Mouse (Mus musculus): ENCODE data around the gene Erlec1. TPM values are rescaled to one million over a fixed set of nuclear protein-coding genes. Genes with fewer than 3 reads are reported as not detected.

Erlec1 gene
- 17.5 and 21.5 TPM in 2 replicates for polyA plus RNA-seq (2012)

GRCm38 (mm10) chr11:30954279-30954725, at the start of gene Erlec1:
Gene Erlec1, minus strand, starts transcription at chr11:30954335.

GRCm38 (mm10) chr11:30985877-30986624, 31.9 kb upstream of the Erlec1 start, which contains the start of gene Chac2:
Gene Chac2, minus strand, starts transcription at chr11:30986350.

DNA sequence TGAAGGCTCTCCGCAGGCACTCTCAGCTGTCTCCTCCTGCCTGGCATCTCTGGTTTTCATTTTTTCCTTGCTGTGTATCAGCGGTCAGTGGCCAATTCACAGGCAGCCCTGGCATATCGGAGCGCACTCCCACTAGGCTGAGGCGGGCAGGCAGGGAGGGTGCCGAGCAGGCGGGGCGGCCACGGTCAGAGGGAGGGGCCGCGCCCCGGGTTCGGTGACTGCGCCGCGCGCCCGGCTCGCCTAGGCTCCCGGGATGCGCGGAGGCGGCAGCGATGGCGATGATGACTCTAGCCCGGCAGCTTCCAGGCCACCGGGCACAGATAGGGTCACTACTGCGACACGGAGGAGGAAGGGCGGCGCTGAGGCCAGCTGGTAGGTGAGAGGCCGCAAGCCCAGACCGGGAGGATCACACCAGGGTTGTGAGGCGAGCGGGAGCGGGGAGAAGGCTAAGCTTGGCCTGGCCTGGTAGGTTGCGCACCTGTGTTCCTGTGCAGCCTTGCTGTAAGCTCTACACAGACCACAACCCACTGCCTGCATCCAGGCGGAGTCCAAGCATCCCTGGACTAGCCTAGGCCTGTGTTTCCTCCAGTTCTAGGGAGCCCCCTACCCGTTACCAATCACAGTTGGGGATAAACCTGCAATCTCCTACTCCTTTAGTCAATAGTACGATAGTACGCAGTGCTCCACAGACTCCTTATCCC, 68.8 kb downstream of the Erlec1 start, which contains the start of the genes Gpr75 and Asb3:
Gpr75 (plus strand) TSS at position 188 of the 701 bp plus-strand sequence.
Asb3 (plus strand) TSS at position 246 of the 701 bp plus-strand sequence.

Other genes starting within 250 kb of the Erlec1 start
- gene Psme4, start 182.6 kb downstream of the Erlec1 start, polyA plus RNA-seq (2012) = 2.7 and 3.1 TPM in 2 replicates
- gene Gpr75, start 69.0 kb downstream of the Erlec1 start, polyA plus RNA-seq (2012) = not detected in 2 replicates
- 1.4 and 1.5 TPM in 2 replicates for gene Asb3, start 68.9 kb downstream of the Erlec1 start, polyA plus RNA-seq (2012)
- gene Chac2, start 32.0 kb upstream of the Erlec1 start, polyA plus RNA-seq (2012) = 1.1 TPM in 2 replicates
- gene Gm17332, start 228.1 kb upstream of the Erlec1 start, polyA plus RNA-seq (2012) = not detected in 2 replicates

Measured in megakaryocyte-erythroid progenitor cell, adult 5 weeks (primary cell).